Mouse (Mus musculus) bone marrow, adult 2 months (tissue): ENCODE data around the gene Btg1.

Experiments used
- CTCF ChIP-seq: fragments of 200-500 bp; IDR thresholded peaks from 2 replicates; pipeline ENCODE4 v1.5.1; 2011; ENCODE audit warnings: low read length, control low read depth; ENCODE audit not compliant: control insufficient read depth, insufficient read depth
- POLR2A ChIP-seq: fragments of 200-500 bp; IDR thresholded peaks from 2 replicates; pipeline ENCODE4 v1.6.1; 2011; ENCODE audit warnings: low read depth, mild to moderate bottlenecking, control low read depth, low read length, borderline replicate concordance; ENCODE audit not compliant: control insufficient read depth

GRCm38 (mm10) chr10:96653030-96653429 is 36.2 kb downstream of the Btg1 start:
- TF ChIP-seq POLR2A (no peak), CTCF (no peak)
